Mouse (Mus musculus) skeletal muscle tissue, adult 2 months (tissue): Measurements from ENCODE around the gene Tbc1d9b.

ENCODE experiments used
- DNase-seq: peaks from one replicate; pipeline ENCODE4 v3.0.0-alpha.2; 2012; ENCODE audit warnings: low read depth, low spot score

The Tbc1d9b gene

DNA sequence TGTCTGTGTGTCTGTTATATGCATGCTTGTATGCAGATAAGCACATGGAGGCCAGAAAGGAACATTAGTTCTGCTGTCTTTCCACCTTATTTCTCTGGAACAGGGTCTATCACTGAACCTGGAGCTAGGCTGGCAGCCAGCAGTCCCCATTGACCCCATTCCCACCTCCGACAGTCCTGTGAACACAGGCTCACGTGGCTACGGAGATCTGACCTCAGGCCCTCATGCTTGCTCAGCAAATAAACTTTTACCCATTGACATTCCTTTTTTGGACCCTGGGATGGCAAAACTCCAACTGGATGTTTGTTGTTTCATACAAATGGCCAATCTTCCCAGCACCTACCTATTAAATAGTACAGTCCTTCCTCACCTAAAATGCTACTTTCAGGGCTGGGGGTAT is 45.2 kb downstream of the Tbc1d9b start:
- DNase-seq = no peak

DNA sequence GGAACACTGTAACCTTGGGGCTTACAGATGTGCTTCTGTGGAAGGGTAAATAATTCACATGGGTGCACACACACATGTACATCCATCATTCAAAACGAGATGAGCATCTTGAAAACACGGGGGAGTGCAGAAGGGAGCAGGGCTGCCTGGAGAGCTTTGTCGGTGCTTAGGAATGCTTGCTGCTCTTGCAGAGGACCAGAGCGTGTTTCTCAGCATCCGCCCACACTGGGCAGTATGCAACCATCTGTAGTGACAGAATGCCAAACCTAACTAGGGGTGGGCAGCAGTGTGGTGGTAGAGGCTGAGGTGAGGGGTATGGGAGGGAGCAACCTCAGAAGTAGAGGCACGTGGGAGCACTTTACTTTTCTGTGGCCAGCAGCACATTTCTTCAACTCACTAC is 45.9 kb downstream of the Tbc1d9b start:
- no peak for DNase-seq

DNA sequence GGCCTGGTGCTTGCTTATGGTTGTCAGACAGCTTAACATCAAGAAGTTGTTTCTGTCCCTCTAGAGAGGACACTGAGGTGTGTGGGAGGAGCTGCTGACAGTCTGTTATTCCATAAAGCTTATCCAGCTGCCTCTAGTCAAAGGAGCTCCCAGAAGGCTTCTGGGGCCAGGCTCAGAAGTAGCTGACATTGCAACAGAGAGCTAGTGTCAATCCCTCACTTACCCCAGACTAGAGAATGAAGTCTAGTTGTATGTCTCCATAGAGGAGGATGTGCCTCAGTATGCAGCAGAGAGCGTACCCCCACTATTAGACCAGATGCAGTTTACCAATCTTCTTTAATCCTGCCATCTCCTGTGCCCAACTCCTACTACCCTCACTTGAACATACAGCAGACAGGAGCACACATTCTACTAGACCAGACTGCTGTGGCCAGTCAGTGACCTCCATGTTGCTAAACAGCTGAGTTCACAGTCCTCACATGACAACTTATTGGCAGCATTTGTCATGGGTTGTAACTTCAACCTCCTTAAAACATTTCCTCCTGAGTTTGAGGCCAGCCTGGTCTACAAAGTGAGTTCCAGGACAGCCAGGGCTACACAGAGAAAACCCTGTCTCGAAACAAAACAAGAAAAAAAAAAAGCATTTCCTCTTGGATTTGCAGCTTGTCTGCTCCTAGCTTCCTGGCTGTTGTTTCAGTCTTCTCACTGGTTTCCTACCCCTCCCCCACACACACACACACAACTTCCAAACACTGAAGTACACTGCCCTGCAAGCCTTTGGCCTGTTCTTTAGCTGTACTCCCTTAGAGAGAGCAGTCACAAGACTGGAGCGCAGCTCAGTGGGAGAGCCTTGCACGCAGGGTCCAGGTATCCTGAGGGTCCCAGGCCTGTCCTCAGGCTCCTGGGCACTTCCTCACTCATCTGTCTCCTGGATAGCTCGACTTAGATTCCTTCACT is 47.6 kb downstream of the Tbc1d9b start:
- DNase-seq = no peak

DNA sequence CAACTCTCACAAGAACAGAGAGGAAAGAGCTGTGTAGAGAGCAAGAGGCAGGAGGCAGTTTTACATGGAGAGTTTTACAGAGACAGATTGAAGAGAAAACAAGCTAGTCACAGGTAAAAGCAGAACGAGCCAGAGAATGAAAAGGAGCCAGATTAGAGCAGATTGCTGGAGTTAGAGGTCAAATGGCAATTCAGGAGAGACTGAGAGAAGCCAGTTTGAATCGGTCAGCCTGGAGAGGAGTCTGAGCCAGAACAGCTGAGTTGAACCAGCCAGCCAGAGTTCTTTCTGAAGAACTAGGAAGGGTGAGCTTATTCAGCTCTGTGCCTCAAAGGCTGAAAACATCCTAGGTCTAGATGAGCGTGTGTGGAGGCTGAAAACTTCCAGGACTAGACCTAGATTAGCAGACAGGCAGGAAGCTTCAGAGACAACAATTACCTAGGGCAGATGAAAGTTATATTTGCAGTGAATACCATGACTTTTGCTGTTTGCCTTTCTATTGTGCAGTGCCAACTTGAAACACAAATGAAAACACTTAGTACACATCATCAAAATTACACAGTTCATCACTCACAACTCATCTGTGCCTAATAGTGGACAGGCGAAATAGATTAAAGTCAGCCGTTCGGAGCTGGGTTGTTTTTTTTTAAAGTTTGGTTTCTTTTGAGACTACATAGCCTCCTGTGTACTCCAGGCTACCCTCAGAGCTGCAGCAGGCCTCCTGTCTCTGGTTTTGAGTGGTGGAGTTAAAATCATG is 49.5 kb downstream of the Tbc1d9b start:
- DNase-seq = no peak

DNA sequence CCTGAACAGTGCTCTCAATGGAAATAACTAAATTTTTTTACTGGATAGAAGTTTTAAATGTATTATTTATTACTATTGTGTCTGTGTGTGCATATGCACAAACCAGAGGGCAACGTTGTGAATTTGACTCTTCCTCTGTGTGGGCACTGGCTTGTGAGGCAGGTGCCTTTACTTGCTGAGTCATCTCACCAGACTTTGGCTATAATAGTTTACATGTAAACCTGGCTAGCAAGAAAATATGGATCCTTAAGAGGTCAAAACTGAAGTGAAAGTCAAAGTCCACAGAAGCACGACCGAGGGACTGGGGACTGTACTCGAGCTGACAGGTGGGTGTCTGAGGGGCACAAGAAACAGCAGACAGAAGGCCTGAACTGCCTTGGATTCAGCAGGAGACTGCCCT is 51.5 kb downstream of the Tbc1d9b start:
- DNase-seq = no peak

DNA sequence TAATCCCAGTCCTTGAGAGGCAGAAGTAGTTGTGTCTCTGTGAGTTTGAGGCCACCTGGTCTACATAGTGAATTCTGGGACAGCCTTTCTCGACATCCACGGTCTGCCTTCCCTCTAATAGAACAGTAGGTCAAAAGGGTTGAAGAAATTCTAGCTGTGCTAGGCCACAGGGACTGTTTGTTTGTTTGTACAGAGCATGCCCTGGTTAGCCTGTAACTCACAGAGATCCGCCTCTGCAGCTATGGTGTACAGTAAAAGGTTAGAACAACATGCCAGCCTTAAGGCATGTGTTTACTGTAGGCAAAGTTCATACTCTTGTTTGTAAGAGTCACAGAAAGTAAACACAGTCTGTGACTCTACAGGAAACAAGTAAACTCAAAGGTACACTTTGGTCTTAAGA is 53.6 kb downstream of the Tbc1d9b start:
- DNase-seq = no peak

DNA sequence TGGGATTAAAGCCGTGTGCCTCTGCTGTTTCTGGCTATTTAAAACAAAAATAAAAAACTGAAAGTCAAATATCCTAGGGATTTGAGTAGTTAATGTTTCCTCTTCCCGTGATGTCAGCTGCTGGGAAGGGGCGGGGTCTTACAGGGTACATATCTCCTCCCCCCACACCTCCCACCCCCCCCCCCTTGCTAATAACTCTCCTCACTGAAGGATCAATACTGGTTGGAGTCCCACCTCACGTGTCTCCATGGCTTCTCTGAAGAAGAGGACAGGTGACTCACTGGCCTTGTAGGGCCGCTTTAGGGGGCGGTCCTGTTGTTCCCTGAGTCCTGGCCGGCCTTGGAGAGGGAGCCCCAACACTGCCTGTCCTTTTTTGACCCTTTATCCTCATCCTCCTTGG is 57.5 kb downstream of the Tbc1d9b start:
- no peak for DNase-seq

DNA sequence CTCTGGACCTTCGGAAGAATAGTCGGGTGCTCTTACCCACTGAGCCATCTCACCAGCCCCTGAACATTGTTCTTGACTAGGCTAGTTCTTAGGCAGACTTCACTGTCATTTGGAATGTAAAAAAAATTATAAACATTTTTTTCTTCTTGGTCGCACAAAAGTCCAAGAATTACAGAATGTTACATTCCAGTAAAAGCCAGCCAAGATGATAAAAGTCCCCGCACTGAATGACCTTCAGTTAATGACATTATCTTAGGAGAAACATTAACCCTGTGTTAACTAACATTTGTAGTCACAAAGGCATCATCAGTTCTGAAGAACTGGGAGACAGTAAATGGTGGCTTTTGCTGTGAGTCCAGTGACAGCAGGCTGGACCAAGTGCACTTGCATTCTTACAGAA is 59.2 kb downstream of the Tbc1d9b start:
- DNase-seq = no peak

DNA sequence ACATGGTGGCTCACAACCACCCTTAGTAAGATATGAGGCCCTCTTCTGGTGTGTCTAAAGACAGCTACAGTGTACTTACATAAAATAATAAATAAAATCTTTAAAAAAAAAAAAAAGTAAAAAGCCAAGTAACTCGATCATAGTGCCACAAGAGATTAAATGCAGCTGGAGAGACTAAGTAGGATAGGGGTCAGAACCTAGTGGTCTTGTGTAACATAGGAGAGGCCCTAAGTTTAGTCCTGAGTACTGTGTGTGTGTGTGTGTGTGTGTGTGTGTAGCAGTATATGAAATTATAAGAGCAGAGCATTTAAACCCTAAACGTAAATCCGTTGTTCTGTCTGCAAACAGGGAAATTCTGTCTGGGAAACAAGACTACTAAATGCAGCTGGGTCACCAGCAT is 61.1 kb downstream of the Tbc1d9b start:
- DNase-seq = no peak

DNA sequence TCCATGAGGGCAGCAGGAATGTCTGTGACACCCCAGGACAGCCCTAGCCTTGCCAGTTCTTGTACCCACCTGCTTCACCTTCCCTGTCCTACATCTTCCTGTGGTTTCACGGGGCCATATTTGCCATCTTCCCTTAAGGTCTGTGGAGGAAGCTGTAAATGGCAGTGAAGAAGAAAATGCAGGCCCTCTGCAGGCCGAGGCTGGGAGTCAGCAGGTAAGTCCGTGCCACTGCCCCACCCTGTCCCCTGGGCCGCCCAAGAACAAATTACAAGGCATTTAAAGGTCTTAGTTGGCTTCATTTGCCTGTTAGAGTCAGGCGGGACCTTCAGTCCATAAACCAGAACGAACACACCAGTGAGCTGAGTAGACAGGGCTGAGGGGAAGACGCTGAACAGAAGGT is 62.9 kb downstream of the Tbc1d9b start:
- no peak for DNase-seq

DNA sequence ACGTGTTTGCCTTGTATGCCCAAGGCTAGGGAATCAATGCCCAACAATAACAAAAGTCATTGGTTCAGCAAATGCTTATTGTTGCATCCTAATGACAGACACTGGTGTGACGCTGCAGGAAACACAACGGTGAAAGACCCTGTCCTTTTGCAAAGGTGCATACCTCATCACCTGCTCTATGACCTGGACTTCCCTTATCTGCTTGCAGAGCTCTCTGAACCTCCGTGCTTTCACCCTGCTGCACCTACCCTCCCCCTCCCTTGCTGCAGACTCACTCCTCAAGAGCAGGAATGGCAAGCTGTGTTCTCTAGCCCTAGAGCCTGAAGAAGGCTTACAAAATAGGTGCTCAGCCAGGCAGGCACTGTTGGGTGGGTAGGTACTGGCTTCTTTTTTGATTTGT is 63.6 kb downstream of the Tbc1d9b start:
- DNase-seq = no peak

DNA sequence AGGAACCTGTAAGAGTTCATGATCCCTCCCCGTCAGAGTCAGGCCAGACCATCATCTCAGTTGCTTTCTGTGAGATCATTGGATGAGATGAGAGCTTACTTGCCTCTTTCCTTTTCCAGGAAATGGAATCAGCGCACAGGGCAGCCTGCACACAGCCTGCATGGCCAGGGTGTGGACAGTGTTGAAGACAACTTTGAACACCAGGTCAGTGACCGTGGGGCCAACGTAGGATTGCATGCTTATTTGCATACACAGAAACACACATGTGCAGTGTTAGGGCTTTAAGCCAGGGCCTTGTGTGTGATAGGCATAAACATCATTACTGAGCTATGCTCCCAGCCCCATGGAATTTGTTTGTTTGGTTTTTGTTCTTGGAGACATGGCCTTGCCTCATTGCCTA is 66.3 kb downstream of the Tbc1d9b start:
- DNase-seq = no peak

DNA sequence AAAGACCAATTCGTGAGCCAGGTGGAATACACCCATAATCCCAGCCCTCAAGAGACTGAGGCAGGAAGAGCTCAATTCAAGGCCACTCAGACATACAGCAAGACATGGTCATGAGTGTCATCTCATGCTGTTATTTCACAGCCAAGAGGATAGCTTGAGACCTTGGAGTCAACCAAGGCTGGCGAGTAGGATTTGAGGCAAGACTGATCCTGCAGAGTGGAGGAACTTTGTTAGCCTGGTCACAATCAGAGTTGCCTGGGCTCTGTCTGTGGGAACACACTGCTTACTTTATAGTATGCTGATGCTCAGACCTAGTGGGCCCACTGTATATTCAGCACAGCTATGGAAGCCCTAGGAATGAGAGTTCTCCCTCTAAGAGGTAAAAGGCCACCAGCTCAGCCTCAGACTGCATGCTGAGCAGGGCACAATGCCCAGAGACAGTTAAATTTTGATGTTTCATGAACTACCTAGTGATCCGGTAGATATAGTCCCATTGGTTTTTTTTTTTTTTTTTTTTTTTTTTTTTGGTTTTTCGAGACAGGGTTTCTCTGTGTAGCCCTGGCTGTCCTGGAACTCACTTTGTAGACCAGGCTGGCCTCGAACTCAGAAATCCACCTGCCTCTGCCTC is 67.1 kb downstream of the Tbc1d9b start:
- DNase-seq = no peak

DNA sequence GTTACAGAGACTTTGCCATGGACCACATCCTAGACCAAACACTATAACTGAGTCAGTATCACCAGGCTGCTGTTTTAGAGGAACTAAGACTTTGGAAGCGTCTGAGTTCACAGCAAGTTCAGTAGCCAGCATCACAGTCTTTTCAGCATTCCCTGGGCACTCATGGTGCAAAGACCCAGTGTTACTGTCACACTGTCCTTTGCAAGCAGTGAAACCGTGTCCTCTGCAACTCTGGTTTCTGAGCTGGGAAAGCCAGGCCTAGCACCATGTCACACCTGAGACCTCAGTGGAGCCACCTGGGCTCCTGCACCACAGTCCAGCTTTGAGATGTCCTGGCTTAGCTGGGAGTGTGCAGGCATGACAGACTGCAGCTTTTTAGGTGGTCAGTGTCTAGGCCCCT is 67.7 kb downstream of the Tbc1d9b start:
- no peak for DNase-seq

DNA sequence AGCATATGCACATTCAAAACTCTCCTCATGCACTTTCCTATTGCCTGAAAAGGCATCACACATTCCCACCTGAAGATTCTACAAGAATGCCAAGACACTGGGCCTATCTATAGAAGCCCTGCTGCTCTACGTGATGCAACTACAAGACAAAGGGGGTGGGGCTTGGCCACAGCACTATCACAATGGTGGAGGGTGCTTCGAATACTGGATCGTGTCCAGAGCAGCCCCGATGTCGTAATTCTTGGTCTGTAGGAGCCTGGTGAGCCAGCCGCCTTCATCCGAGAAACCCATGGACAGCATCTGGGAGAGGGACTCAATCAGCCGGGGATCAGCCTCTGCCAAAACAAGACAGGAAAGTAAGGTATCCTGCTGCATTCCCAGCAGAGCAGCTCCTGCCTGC is 69.4 kb downstream of the Tbc1d9b start:
- no peak for DNase-seq

DNA sequence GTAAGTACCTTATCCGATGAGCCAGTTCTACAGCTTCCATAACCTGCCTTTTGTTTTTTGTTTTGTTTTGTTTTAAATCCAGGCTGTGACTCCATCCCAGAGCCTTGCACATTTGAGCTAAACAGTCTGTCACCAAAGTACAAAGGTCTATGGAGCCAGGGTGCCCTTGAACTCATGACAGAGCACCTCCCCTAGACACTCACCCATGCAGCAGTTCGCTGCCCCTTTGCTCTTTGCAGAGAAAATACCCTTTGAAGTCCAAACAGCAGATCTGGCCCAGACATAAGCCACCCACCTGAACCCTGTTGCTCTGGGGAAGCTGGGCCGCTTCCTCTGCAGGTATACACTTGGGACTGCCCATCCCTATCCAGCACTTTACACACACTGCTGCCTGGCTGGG is 70.4 kb downstream of the Tbc1d9b start:
- no peak for DNase-seq

DNA sequence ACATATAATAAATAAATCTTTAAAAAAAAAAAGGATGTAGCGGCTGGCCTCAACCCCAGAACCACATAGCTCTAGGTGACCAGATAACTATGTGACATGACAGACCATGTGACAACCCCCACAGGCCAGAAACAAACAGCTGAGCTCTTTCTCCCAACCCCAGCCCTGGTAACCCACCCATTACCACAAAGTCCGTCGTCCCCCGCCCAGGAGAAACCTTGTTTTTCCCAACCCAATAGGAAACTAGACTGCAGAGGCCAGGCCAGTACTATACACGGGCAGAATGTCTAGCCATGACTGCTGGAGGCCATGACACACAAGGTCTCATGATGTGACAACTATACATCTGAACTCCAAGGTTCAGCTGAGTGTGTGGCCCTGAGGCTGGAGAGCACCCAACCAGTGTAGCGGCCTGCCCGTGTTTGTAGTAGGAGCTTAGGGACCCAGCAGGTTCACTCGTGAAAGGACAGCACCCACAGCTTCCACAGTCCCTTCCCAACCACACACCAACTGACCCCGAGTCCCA is 72.2 kb downstream of the Tbc1d9b start:
- DNase-seq = no peak

DNA sequence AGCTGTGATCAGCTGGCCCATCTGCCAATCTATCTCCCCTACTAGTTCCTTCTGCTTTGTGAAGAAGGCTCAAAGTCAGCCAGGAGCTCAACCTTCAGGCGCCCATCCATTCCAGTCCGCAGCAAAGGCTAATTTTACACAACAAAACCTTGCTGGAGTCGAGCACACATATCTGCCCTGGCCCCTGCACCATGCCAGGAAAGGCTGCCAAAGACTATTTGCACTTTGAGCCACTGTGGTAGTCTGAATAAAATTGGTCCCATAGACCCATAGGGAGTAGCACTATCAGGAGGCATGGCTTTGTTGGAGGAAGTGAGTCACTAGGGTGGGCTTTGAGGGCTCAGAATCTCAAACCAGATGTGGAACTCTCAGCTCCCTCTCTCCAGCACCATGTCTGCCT is 74.2 kb downstream of the Tbc1d9b start:
- no peak for DNase-seq

DNA sequence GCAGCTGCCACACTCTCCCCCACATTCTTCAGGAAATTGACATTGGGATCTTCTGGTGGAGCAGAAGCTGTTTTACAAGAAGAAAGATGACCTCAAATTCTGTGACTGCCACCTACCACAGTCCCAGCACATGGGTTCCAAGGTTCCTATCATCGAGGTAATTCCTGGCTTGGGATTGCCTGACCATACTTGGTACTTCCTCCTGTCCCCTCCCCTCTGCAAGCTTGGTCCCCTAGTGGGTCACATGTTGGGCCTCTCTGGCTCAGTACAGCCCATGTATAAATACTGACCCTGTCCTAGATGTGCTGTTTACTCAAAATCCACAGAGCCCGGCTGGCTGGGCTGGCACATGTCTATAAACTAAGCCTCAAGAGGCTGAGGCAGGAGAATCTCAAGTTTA is 74.8 kb downstream of the Tbc1d9b start:
- DNase-seq = no peak

DNA sequence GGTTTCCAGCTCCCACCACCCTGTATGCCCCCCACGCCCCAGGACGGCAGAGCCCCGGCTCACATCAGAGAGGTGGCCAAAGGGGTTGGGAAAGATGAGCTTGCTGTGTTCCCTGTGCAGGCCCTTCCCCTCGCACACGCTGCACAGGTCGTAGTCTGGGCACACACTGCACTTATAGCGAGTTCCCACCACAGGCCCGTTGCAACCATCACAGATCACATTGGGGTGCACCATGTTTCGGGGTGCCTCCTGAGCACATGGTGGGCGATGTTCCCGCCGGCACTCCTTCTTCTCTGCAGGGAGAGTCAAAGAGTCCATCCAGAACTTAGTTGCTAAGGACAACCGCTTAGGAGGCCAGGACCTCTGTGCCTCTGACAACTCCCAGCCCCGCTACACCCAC is 76.1 kb downstream of the Tbc1d9b start:
- no peak for DNase-seq

DNA sequence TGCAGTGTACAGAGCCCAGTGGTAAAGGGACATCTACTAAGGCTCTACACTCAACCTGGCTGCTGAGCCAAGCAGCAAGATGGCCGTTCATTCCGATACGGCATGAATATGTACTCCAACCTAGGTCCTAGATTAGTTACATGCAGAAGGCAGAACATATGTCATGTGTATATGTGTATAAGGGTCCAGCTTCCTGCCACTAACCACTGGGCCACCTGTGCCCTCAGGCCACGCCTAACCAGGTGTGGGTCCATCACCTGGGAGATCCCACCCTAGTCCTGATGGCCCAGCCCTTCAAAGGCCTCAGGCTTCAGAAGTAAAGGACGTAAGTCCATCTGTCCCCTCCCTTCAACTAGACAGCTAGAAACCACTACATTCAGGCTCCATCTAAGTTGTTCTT is 76.8 kb downstream of the Tbc1d9b start:
- DNase-seq = no peak

DNA sequence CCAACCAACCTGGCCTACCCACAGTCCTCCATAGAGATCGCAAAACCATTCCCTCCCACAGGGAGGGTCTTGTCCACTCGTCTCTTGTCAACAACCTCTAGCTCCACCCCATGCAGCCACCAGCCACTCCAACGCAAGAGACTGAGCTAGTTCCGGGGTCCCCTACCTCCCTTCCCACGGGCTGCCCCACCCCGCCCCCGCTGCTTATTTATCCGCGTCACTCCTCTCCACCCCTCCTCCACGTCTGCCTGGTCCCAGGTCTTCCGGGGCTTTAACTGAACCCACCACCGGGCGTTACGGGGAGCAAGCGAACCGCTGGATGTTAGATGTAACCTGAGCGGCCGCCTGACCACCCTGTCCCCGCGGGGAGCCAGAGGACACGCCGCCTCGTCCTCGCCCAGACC is 78.9 kb downstream of the Tbc1d9b start:
- DNase-seq = peak; percentile 91
